ENCODE assay signal across 8 mouse cellular contexts in the genomic region with DNA sequence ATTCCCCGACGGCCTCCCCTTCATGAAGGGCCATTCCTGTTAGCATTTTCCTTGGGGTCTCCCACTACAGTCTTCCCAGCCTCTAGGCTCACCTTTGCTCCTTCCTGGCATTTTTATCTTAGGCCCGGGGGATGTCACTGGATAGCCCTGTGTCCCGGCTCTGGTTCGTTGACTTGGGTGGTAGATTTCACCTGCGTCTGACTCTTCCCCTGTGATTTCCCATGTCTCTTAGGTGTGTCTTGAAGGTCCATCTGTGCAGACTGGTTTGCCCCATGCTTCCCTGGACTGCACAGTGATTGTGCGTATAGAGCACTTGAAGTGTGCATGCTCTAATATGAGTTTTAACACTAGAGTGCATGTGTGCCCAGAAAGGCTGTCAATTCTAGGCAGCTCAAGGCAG. TPM values are rescaled to one million over a fixed set of nuclear protein-coding genes. Genes with fewer than 3 reads are reported as not detected.
DNase-seq lines count a peak whose midpoint lies in the region; ATAC-seq and TF ChIP-seq lines count a peak whose summit lies in the region.

No protein-coding gene starts in this region.

- peak; percentile 45 for DNase-seq in liver, adult 2 months (ENCODE audit: extremely low read depth, low read depth, low spot score)
- DNase-seq in liver: no peak
- no peak for DNase-seq in liver, embryonic 14.5 days (ENCODE audit: low read depth in 3 of 3, low spot score in 3 of 3)
- peak; percentile 16 for DNase-seq in thymus, postnatal 25 days
- DNase-seq in layer of hippocampus, postnatal 36 days: no peak
- no peak for DNase-seq in frontal cortex, adult 2 months (ENCODE audit: extremely low spot score in 1 of 2, low spot score in 1 of 2)

- peak overlapping the region; percentile 85 for H3K4me2 ChIP-seq in hindbrain, embryonic 12.5 days (replicated peaks)
- H3K4me2 ChIP-seq in liver, embryonic 14.5 days (ENCODE audit: low read depth): peak overlapping the region; percentile 94

- H3K36me3 ChIP-seq in liver, adult 2 months (ENCODE audit: control insufficient read depth, insufficient read depth, low read length): peaks cover 14% of the 10 kb centered on the region
- no peaks in the 10 kb centered on the region for H3K36me3 ChIP-seq in hindbrain, embryonic 12.5 days
- H3K36me3 ChIP-seq in liver, embryonic 14.5 days (replicated peaks; ENCODE audit: control insufficient read depth, insufficient read depth, low read depth): no peaks in the 10 kb centered on the region

- ATAC-seq in hindbrain, embryonic 12.5 days (ENCODE audit: low FRiP score): no peak
- no peak for ATAC-seq in liver, embryonic 14.5 days (ENCODE audit: insufficient read depth)

- TF ChIP-seq POLR2A in liver, adult 2 months (IDR thresholded peaks at IDR 0.05; ENCODE audit: extremely low read depth, insufficient read depth, low read length): no peak

- H3K9ac ChIP-seq in liver, adult 2 months (ENCODE audit: low read depth, low read length): peak overlapping the region; percentile 79
- peak overlapping the region; percentile 78 for H3K9ac ChIP-seq in hindbrain, embryonic 12.5 days
- peak overlapping the region; percentile 87 for H3K9ac ChIP-seq in liver, embryonic 14.5 days (replicated peaks)

- TF ChIP-seq CTCF in liver, adult 2 months (IDR thresholded peaks at IDR 0.05; ENCODE audit: low read depth, low read length): no peak
- no peak for TF ChIP-seq CTCF in liver, embryonic 14.5 days (IDR thresholded peaks at IDR 0.05; ENCODE audit: low read depth)

- peak overlapping the region; percentile 84 for H3K4me3 ChIP-seq in liver, adult 2 months (ENCODE audit: insufficient read depth, low read depth, low read length)
- peak overlapping the region; percentile 81 for H3K4me3 ChIP-seq in brown adipose tissue, adult 24 weeks (ENCODE audit: insufficient read depth, low read depth, low read length)
- peak overlapping the region; percentile 87 for H3K4me3 ChIP-seq in hindbrain, embryonic 12.5 days
- H3K4me3 ChIP-seq in liver, embryonic 14.5 days (ENCODE audit: insufficient read depth in 1 of 2, low read depth in 2 of 2, low read length in 2 of 2): peak overlapping the region; percentile 51 to 91

- H3K27ac ChIP-seq in liver, adult 2 months (replicated peaks; ENCODE audit: insufficient read depth, low read depth, low read length): peak overlapping the region; percentile 90
- H3K27ac ChIP-seq in brown adipose tissue, adult 24 weeks (replicated peaks; ENCODE audit: low read depth, low read length): peak overlapping the region; percentile 85
- no peak overlapping the region for H3K27ac ChIP-seq in hindbrain, embryonic 12.5 days
- no peak overlapping the region for H3K27ac ChIP-seq in liver, embryonic 14.5 days

- H3K4me1 ChIP-seq in liver, adult 2 months (ENCODE audit: control insufficient read depth, insufficient read depth, low read length): peaks cover 9% of the 10 kb centered on the region; the same call in 1 of the 2 replicates
- H3K4me1 ChIP-seq in brown adipose tissue, adult 24 weeks (ENCODE audit: control insufficient read depth, insufficient read depth, insufficient read length, low read length): peaks cover 3% of the 10 kb centered on the region; the same call in 1 of the 2 replicates
- H3K4me1 ChIP-seq in hindbrain, embryonic 12.5 days: peaks cover 14% of the 10 kb centered on the region
- H3K4me1 ChIP-seq in liver, embryonic 14.5 days (replicated peaks; ENCODE audit: control insufficient read depth in 2 of 2, insufficient read depth in 2 of 2, low read length in 1 of 2): peaks cover 6 to 12% of the 10 kb centered on the region in 2 experiments

- TF ChIP-seq EP300 in liver, embryonic 14.5 days (IDR thresholded peaks at IDR 0.05; ENCODE audit: low read depth): no peak

- 7% methylated on average over 7 of the region's 7 CpGs for WGBS in liver, adult 2 months
- 51% methylated on average over 7 of the region's 7 CpGs for WGBS in hindbrain, embryonic 12.5 days
- 22% methylated on average over 7 of the region's 7 CpGs for WGBS in liver, embryonic 14.5 days (ENCODE audit: insufficient replicate concordance)

- peaks cover 21% of the 10 kb centered on the region; the same call in 1 of the 2 replicates for H3K79me2 ChIP-seq in liver, adult 2 months (ENCODE audit: control insufficient read depth, insufficient read depth, low read length)

- no peaks in the 10 kb centered on the region for H3K27me3 ChIP-seq in liver, adult 2 months (ENCODE audit: control insufficient read depth, insufficient read depth, low read length)
- no peaks in the 10 kb centered on the region for H3K27me3 ChIP-seq in hindbrain, embryonic 12.5 days
- no peaks in the 10 kb centered on the region for H3K27me3 ChIP-seq in liver, embryonic 14.5 days (ENCODE audit: control insufficient read depth, insufficient read depth, low read length)

- H3K9me3 ChIP-seq in hindbrain, embryonic 12.5 days (replicated peaks): no peaks in the 10 kb centered on the region
- H3K9me3 ChIP-seq in liver, embryonic 14.5 days (ENCODE audit: control insufficient read depth, low read length): no peaks in the 10 kb centered on the region

RNA-seq across cellular contexts. Expression of gene Lonp2, which starts 1.1 kb away (rescaled TPM):
- 244 and 308 TPM in 2 replicates for total RNA-seq in liver, adult 2 months (2014; rRNA removed)
- polyA plus RNA-seq in liver, adult 2 months (2012; rRNA removed): 278 and 299 TPM in 2 replicates
- 121 and 145 TPM in 2 replicates for polyA plus RNA-seq in brown adipose tissue, adult 24 weeks (2012; ENCODE audit: insufficient read depth, insufficient read length, missing spikeins)
- polyA plus RNA-seq in hindbrain, embryonic 12.5 days (2016; fragmentation: Nextera tagmentation; extraction: Ambion mirVana): 84.1 and 95.2 TPM in 2 replicates
- polyA plus RNA-seq in liver, embryonic 14.5 days (2012; rRNA removed): 15.3 and 16.6 TPM in 2 replicates
- 34.2 and 36.3 TPM in 2 replicates for polyA plus RNA-seq in liver, embryonic 14.5 days (2014; fragmentation: Nextera tagmentation; extraction: Ambion mirVana)
- 10 to 100 TPM; 73.1 to 78.6 TPM for total RNA-seq in layer of hippocampus, postnatal 36 days (2021)
- polyA plus RNA-seq in frontal cortex, adult 2 months (2012; rRNA removed): 49.1 and 51.8 TPM in 2 replicates

RNA-seq across cellular contexts. Expression of gene Abcc12, which starts 44.4 kb away (rescaled TPM):
- total RNA-seq in liver, adult 2 months (2014; rRNA removed): 0.18 and 0.81 TPM in 2 replicates
- polyA plus RNA-seq in liver, adult 2 months (2012; rRNA removed): 0.21 TPM in 1 of 2 replicates, not detected in the other
- not detected in 2 replicates for polyA plus RNA-seq in brown adipose tissue, adult 24 weeks (2012; ENCODE audit: insufficient read depth, insufficient read length, missing spikeins)
- polyA plus RNA-seq in hindbrain, embryonic 12.5 days (2016; fragmentation: Nextera tagmentation; extraction: Ambion mirVana): 0.05 TPM in 1 of 2 replicates, not detected in the other
- 0.02 TPM in 1 of 2 replicates, not detected in the other for polyA plus RNA-seq in liver, embryonic 14.5 days (2012; rRNA removed)
- polyA plus RNA-seq in liver, embryonic 14.5 days (2014; fragmentation: Nextera tagmentation; extraction: Ambion mirVana): not detected in 2 replicates
- total RNA-seq in layer of hippocampus, postnatal 36 days (2021): under 1 TPM; 0.40 to 0.53 TPM
- 0.36 and 1.1 TPM in 2 replicates for polyA plus RNA-seq in frontal cortex, adult 2 months (2012; rRNA removed)

Comparison
In these comparisons a context has a peak if more than half of its experiments do, and no peak if none do; other contexts are left out.
1. DNase-seq: peak in liver, adult 2 months (single experiment) and thymus, postnatal 25 days (single experiment); none in liver (single experiment), liver, embryonic 14.5 days (0 of 3), layer of hippocampus, postnatal 36 days (0 of 2) and frontal cortex, adult 2 months (0 of 2).
2. H3K27ac ChIP-seq: peak in liver, adult 2 months (single experiment) and brown adipose tissue, adult 24 weeks (single experiment); none in hindbrain, embryonic 12.5 days (single experiment) and liver, embryonic 14.5 days (single experiment).
3. Peak in every context shown above with its lines, with median percentiles within 50 percentile points of each other: H3K4me3 ChIP-seq and H3K9ac ChIP-seq.